Mouse (Mus musculus) liver, adult 2 months (tissue): ENCODE data around the gene Actr10.

Experiments used
- CTCF ChIP-seq: fragments of 200-500 bp; IDR thresholded peaks from 2 replicates; pipeline ENCODE4 v1.5.1; 2011; ENCODE audit warnings: low read depth, low read length, control low read depth
- POLR2A ChIP-seq: fragments of 200-500 bp; IDR thresholded peaks from 2 replicates; pipeline ENCODE4 v1.6.1; 2011; ENCODE audit warnings: low read length, control low read depth; ENCODE audit not compliant: insufficient read depth; ENCODE audit errors: extremely low read depth

GRCm38 (mm10) chr12:70896068-70896467, 41.6 kb upstream of the Actr10 start:
- TF ChIP-seq CTCF (no peak), POLR2A (no peak)
